Mouse (Mus musculus): ENCODE results near the gene Zfp92. TPM values are rescaled to one million over a fixed set of nuclear protein-coding genes. Genes with fewer than 3 reads are reported as not detected.
"Not testable (repeated sequence)": the region's sequence is repeated elsewhere in the genome, so short reads cannot be mapped to it uniquely, and the experiment has no call there.

Zfp92 gene
- polyA plus RNA-seq (2015; fragmentation: Nextera tagmentation; extraction: Ambion mirVana): 0.45 and 0.55 TPM in 2 replicates

- Histone ChIP-seq H3K9me3 (ENCODE audit: control insufficient read depth, low read length) (no peaks in the 10 kb centered on the region; the same call in 1 of the 2 replicates), H3K36me3 (ENCODE audit: control insufficient read depth, insufficient read depth, low read length) (no peaks in the 10 kb centered on the region), H3K4me3 (ENCODE audit: low read length) (peak within 1 kb of the TSS; percentile 37), H3K27me3 (replicated peaks; ENCODE audit: control insufficient read depth, insufficient read depth, low read length) (peaks cover 4% of the 10 kb centered on the region; the same call in 1 of the 2 replicates), H3K27ac (ENCODE audit: low read length) (no peak within 1 kb of the TSS), H3K4me2 (ENCODE audit: low read depth, low read length) (peak within 1 kb of the TSS; percentile 48), H3K9ac (ENCODE audit: low read depth, low read length) (peak within 1 kb of the TSS; percentile 39; the same call in 1 of the 2 replicates), H3K4me1 (ENCODE audit: control insufficient read depth, insufficient read depth, low read length) (no peaks in the 10 kb centered on the region)
- WGBS: 17% methylated on average over 20 of the region's 20 CpGs
- peak; percentile 75 for ATAC-seq
Observed at GRCm38 (mm10) chrX:73410880-73411517, at the start of gene Zfp92. Gene Zfp92 (plus strand): TSS chrX:73411096.

GRCm38 (mm10) chrX:73363291-73363690, 47.6 kb upstream of the Zfp92 start:
- no peaks in the 10 kb centered on the region for H3K9me3 ChIP-seq (ENCODE audit: control insufficient read depth, low read length)
- H3K4me1 ChIP-seq (ENCODE audit: control insufficient read depth, insufficient read depth, low read length): no peaks in the 10 kb centered on the region
- no peak for ATAC-seq
- no peak overlapping the region for H3K9ac ChIP-seq (ENCODE audit: low read depth, low read length)
- H3K27me3 ChIP-seq (replicated peaks; ENCODE audit: control insufficient read depth, insufficient read depth, low read length): no peaks in the 10 kb centered on the region
- H3K4me3 ChIP-seq (ENCODE audit: low read length): no peak overlapping the region
- no peak overlapping the region for H3K4me2 ChIP-seq (ENCODE audit: low read depth, low read length)
- H3K27ac ChIP-seq (ENCODE audit: low read length): no peak overlapping the region
- H3K36me3 ChIP-seq (ENCODE audit: control insufficient read depth, insufficient read depth, low read length): no peaks in the 10 kb centered on the region

- Histone ChIP-seq H3K27ac (ENCODE audit: low read length) (no peak overlapping the region), H3K27me3 (replicated peaks; ENCODE audit: control insufficient read depth, insufficient read depth, low read length) (no peaks in the 10 kb centered on the region), H3K9ac (ENCODE audit: low read depth, low read length) (no peak overlapping the region), H3K4me1 (ENCODE audit: control insufficient read depth, insufficient read depth, low read length) (no peaks in the 10 kb centered on the region), H3K36me3 (ENCODE audit: control insufficient read depth, insufficient read depth, low read length) (no peaks in the 10 kb centered on the region), H3K4me2 (ENCODE audit: low read depth, low read length) (no peak overlapping the region), H3K9me3 (ENCODE audit: control insufficient read depth, low read length) (no peaks in the 10 kb centered on the region), H3K4me3 (ENCODE audit: low read length) (no peak overlapping the region)
- WGBS: 63% methylated on average over 6 of the region's 6 CpGs
- no peak for ATAC-seq
Observed at GRCm38 (mm10) chrX:73384419-73384818, 26.5 kb upstream of the Zfp92 start.

- no peak overlapping the region for H3K4me3 ChIP-seq (ENCODE audit: low read length)
- no peak for ATAC-seq
- H3K9ac ChIP-seq (ENCODE audit: low read depth, low read length): no peak overlapping the region
Observed at GRCm38 (mm10) chrX:73384924-73385323, 26.0 kb upstream of the Zfp92 start.

GRCm38 (mm10) chrX:73391481-73391880, 19.4 kb upstream of the Zfp92 start:
- Histone ChIP-seq H3K9me3 (ENCODE audit: control insufficient read depth, low read length) (no peaks in the 10 kb centered on the region), H3K27me3 (replicated peaks; ENCODE audit: control insufficient read depth, insufficient read depth, low read length) (no peaks in the 10 kb centered on the region), H3K4me3 (ENCODE audit: low read length) (no peak overlapping the region), H3K27ac (ENCODE audit: low read length) (no peak overlapping the region), H3K4me1 (ENCODE audit: control insufficient read depth, insufficient read depth, low read length) (no peaks in the 10 kb centered on the region), H3K9ac (ENCODE audit: low read depth, low read length) (no peak overlapping the region), H3K4me2 (ENCODE audit: low read depth, low read length) (no peak overlapping the region), H3K36me3 (ENCODE audit: control insufficient read depth, insufficient read depth, low read length) (no peaks in the 10 kb centered on the region)
- WGBS: 86% methylated on average over 4 of the region's 4 CpGs
- no peak for ATAC-seq

More at GRCm38 (mm10) chrX:73384924-73385323, 26.0 kb upstream of the Zfp92 start:
- H3K9me3 ChIP-seq (ENCODE audit: control insufficient read depth, low read length): no peaks in the 10 kb centered on the region
- no peaks in the 10 kb centered on the region for H3K36me3 ChIP-seq (ENCODE audit: control insufficient read depth, insufficient read depth, low read length)
- 22% methylated on average over 1 of the region's 1 CpGs for WGBS
- H3K27me3 ChIP-seq (replicated peaks; ENCODE audit: control insufficient read depth, insufficient read depth, low read length): no peaks in the 10 kb centered on the region
- no peak overlapping the region for H3K4me2 ChIP-seq (ENCODE audit: low read depth, low read length)
- H3K27ac ChIP-seq (ENCODE audit: low read length): no peak overlapping the region
- no peaks in the 10 kb centered on the region for H3K4me1 ChIP-seq (ENCODE audit: control insufficient read depth, insufficient read depth, low read length)

- H3K4me3 ChIP-seq (ENCODE audit: low read length): no peak overlapping the region
- no peak overlapping the region for H3K4me2 ChIP-seq (ENCODE audit: low read depth, low read length)
- no peaks in the 10 kb centered on the region for H3K27me3 ChIP-seq (replicated peaks; ENCODE audit: control insufficient read depth, insufficient read depth, low read length)
- H3K9me3 ChIP-seq (ENCODE audit: control insufficient read depth, low read length): no peaks in the 10 kb centered on the region
- no peaks in the 10 kb centered on the region for H3K36me3 ChIP-seq (ENCODE audit: control insufficient read depth, insufficient read depth, low read length)
- no peaks in the 10 kb centered on the region for H3K4me1 ChIP-seq (ENCODE audit: control insufficient read depth, insufficient read depth, low read length)
- 84% methylated on average over 1 of the region's 1 CpGs for WGBS
- H3K9ac ChIP-seq (ENCODE audit: low read depth, low read length): no peak overlapping the region
- no peak overlapping the region for H3K27ac ChIP-seq (ENCODE audit: low read length)
- ATAC-seq: no peak
Observed at GRCm38 (mm10) chrX:73396446-73396845, 14.4 kb upstream of the Zfp92 start.

- H3K36me3 ChIP-seq (ENCODE audit: control insufficient read depth, insufficient read depth, low read length); H3K9me3 ChIP-seq (ENCODE audit: control insufficient read depth, low read length); H3K27ac ChIP-seq (ENCODE audit: low read length); H3K4me1 ChIP-seq (ENCODE audit: control insufficient read depth, insufficient read depth, low read length); H3K4me2 ChIP-seq (ENCODE audit: low read depth, low read length); ATAC-seq; H3K9ac ChIP-seq (ENCODE audit: low read depth, low read length); H3K4me3 ChIP-seq (ENCODE audit: low read length); H3K27me3 ChIP-seq (replicated peaks; ENCODE audit: control insufficient read depth, insufficient read depth, low read length): not testable (repeated sequence)
- WGBS: 80% methylated on average over 2 of the region's 2 CpGs
Observed at GRCm38 (mm10) chrX:73398636-73399035, 12.3 kb upstream of the Zfp92 start, which contains the start of gene Gm18336. Gene Gm18336 (minus strand): TSS chrX:73398736.

- ATAC-seq: no peak
- WGBS: 84% methylated on average over 20 of the region's 20 CpGs
- Histone ChIP-seq H3K27me3 (replicated peaks; ENCODE audit: control insufficient read depth, insufficient read depth, low read length) (no peaks in the 10 kb centered on the region), H3K9ac (ENCODE audit: low read depth, low read length) (no peak overlapping the region), H3K9me3 (ENCODE audit: control insufficient read depth, low read length) (no peaks in the 10 kb centered on the region), H3K27ac (ENCODE audit: low read length) (no peak overlapping the region), H3K4me1 (ENCODE audit: control insufficient read depth, insufficient read depth, low read length) (no peaks in the 10 kb centered on the region), H3K36me3 (ENCODE audit: control insufficient read depth, insufficient read depth, low read length) (no peaks in the 10 kb centered on the region), H3K4me2 (ENCODE audit: low read depth, low read length) (no peak overlapping the region), H3K4me3 (ENCODE audit: low read length) (no peak overlapping the region)
Observed at GRCm38 (mm10) chrX:73400951-73401350, 9.9 kb upstream of the Zfp92 start.

GRCm38 (mm10) chrX:73401616-73402015, 9.3 kb upstream of the Zfp92 start:
- Histone ChIP-seq H3K9me3 (ENCODE audit: control insufficient read depth, low read length) (no peaks in the 10 kb centered on the region), H3K4me2 (ENCODE audit: low read depth, low read length) (no peak overlapping the region), H3K4me3 (ENCODE audit: low read length) (no peak overlapping the region), H3K9ac (ENCODE audit: low read depth, low read length) (no peak overlapping the region), H3K27me3 (replicated peaks; ENCODE audit: control insufficient read depth, insufficient read depth, low read length) (no peaks in the 10 kb centered on the region), H3K27ac (ENCODE audit: low read length) (no peak overlapping the region), H3K36me3 (ENCODE audit: control insufficient read depth, insufficient read depth, low read length) (no peaks in the 10 kb centered on the region), H3K4me1 (ENCODE audit: control insufficient read depth, insufficient read depth, low read length) (no peaks in the 10 kb centered on the region)
- ATAC-seq: no peak
- WGBS: 91% methylated on average over 12 of the region's 12 CpGs

GRCm38 (mm10) chrX:73412767-73413166, 1.9 kb downstream of the Zfp92 start:
- Histone ChIP-seq H3K36me3 (ENCODE audit: control insufficient read depth, insufficient read depth, low read length) (no peaks in the 10 kb centered on the region), H3K4me3 (ENCODE audit: low read length) (no peak overlapping the region), H3K27ac (ENCODE audit: low read length) (no peak overlapping the region), H3K27me3 (replicated peaks; ENCODE audit: control insufficient read depth, insufficient read depth, low read length) (peaks cover 4% of the 10 kb centered on the region; the same call in 1 of the 2 replicates), H3K9me3 (ENCODE audit: control insufficient read depth, low read length) (no peaks in the 10 kb centered on the region), H3K4me1 (ENCODE audit: control insufficient read depth, insufficient read depth, low read length) (no peaks in the 10 kb centered on the region), H3K9ac (ENCODE audit: low read depth, low read length) (no peak overlapping the region), H3K4me2 (ENCODE audit: low read depth, low read length) (no peak overlapping the region)
- ATAC-seq: no peak
- WGBS: 47% methylated on average over 1 of the region's 1 CpGs
